Mouse (Mus musculus) ES-Bruce4 (cell line): ENCODE results near the gene Plcd3.

ENCODE experiments used
- CTCF ChIP-seq: IDR thresholded peaks from one replicate; pipeline ENCODE4 v1.8.1; 2011; ENCODE audit warnings: low read depth, low read length
- EP300 ChIP-seq: IDR thresholded peaks from 2 replicates; pipeline ENCODE4 v1.6.1; 2011; ENCODE audit warnings: low read depth, low read length; ENCODE audit not compliant: insufficient read depth

DNA sequence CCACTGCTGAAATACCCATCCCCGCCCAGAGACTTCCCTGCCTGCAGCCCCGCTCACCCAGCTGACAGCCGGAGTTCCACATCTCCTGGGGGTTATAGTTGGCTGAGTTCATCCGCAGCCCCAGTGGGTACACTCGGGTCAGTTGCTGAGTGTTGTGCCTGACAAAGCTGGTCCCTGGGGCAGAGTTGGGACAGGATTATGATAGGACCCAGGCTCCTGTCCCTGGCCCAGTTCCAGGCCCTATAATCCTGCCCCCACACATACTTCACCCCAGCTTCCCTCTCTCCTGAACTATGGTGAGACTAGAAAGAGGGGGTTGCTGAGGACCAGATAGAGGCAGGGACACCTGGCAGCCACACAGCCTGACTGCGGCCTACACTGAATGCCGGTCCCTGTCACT lies 27.8 kb downstream of the Plcd3 start:
- no peak for TF ChIP-seq EP300
- TF ChIP-seq CTCF: no peak
